21 mouse cellular contexts compared by ENCODE assay signal in genomic region chr5:117374372-117375049, GRCm38 (mm10). TPM values are rescaled to one million over a fixed set of nuclear protein-coding genes. Genes with fewer than 3 reads are reported as not detected.
DNase-seq lines count a peak whose midpoint lies in the region; ATAC-seq and TF ChIP-seq lines count a peak whose summit lies in the region.
"Had no signal": no experiment of that assay in that cellular context is flagged by ENCODE, and none has a peak within 500 bp of the region (broad histone marks: within the 10 kb centered on the region; RNA-seq: fewer than 3 reads in every experiment).

No protein-coding gene starts in this region.

- H3K4me3 ChIP-seq in liver, embryonic 16.5 days (ENCODE audit: low read depth, low read length) = no peak overlapping the region
- no peak overlapping the region for H3K4me3 ChIP-seq in liver, embryonic 11.5 days (ENCODE audit: low read depth, low read length)
- peak overlapping the region; percentile 28; the same call in 1 of the 2 replicates for H3K4me3 ChIP-seq in G1E (ENCODE audit: low read depth, low read length)
- H3K4me3 ChIP-seq: forebrain, embryonic 12.5 days; gastrocnemius, adult 2 months; heart, embryonic 13.5 days; hindbrain, embryonic 15.5 days; midbrain, embryonic 12.5 days; neural tube, embryonic 15.5 days had no signal

- H3K36me3 ChIP-seq in liver, embryonic 16.5 days (ENCODE audit: control insufficient read depth, insufficient read depth) = peaks cover 27% of the 10 kb centered on the region
- H3K36me3 ChIP-seq in liver, embryonic 11.5 days (ENCODE audit: control insufficient read depth, insufficient read depth, low read length) = peaks cover 28% of the 10 kb centered on the region
- peaks cover 93% of the 10 kb centered on the region for H3K36me3 ChIP-seq in G1E (replicated peaks)

- no peak for TF ChIP-seq CTCF in G1E (IDR thresholded peaks at IDR 0.05; ENCODE audit: low read depth, low read length)

- H3K9me3 ChIP-seq in liver, embryonic 16.5 days (replicated peaks; ENCODE audit: control insufficient read depth, low read length) = no peaks in the 10 kb centered on the region
- H3K9me3 ChIP-seq in liver, embryonic 11.5 days (ENCODE audit: control insufficient read depth, low read length) = no peaks in the 10 kb centered on the region
- H3K9me3 ChIP-seq in G1E (replicated peaks) = no peaks in the 10 kb centered on the region
- H3K9me3 ChIP-seq: forebrain, embryonic 12.5 days; heart, embryonic 13.5 days; hindbrain, embryonic 15.5 days; midbrain, embryonic 12.5 days; neural tube, embryonic 15.5 days had no signal

- WGBS in liver, embryonic 16.5 days (ENCODE audit: insufficient replicate concordance) = 72% methylated on average over 7 of the region's 7 CpGs
- WGBS in liver, embryonic 11.5 days = 84% methylated on average over 7 of the region's 7 CpGs

- DNase-seq in frontal cortex, adult 2 months (ENCODE audit: extremely low spot score in 1 of 2, low spot score in 1 of 2) = peak; percentile 37 to 66
- no peak for DNase-seq in frontal cortex, postnatal 10 days (ENCODE audit: low spot score in 2 of 2)
- DNase-seq in liver, embryonic 11.5 days (ENCODE audit: low spot score) = no peak
- no peak for DNase-seq in G1E (ENCODE audit: low spot score)
- no peak for DNase-seq in spleen, postnatal 4 days (ENCODE audit: low spot score in 2 of 2)
- DNase-seq in thymus, postnatal 25 days = no peak
- DNase-seq: adrenal gland, postnatal 14 days; cerebellum, adult 9-10 months; gastrocnemius, adult 2 months; heart, adult 11 months; heart, postnatal 36 days; thymus, postnatal 36 days had no signal

- no peaks in the 10 kb centered on the region for H3K27me3 ChIP-seq in liver, embryonic 16.5 days (ENCODE audit: control insufficient read depth, insufficient read depth, low read depth, low read length)
- no peaks in the 10 kb centered on the region for H3K27me3 ChIP-seq in liver, embryonic 11.5 days (replicated peaks; ENCODE audit: control insufficient read depth, insufficient read depth, low read length)
- no peaks in the 10 kb centered on the region for H3K27me3 ChIP-seq in G1E (ENCODE audit: insufficient read depth, low read length)
- H3K27me3 ChIP-seq: forebrain, embryonic 12.5 days; heart, embryonic 13.5 days; hindbrain, embryonic 15.5 days; midbrain, embryonic 12.5 days; neural tube, embryonic 15.5 days had no signal

- H3K4me2 ChIP-seq in liver, embryonic 16.5 days (ENCODE audit: low read depth, low read length) = no peak overlapping the region
- no peak overlapping the region for H3K4me2 ChIP-seq in liver, embryonic 11.5 days
- H3K4me2 ChIP-seq: forebrain, embryonic 12.5 days; heart, embryonic 13.5 days; hindbrain, embryonic 15.5 days; midbrain, embryonic 12.5 days; neural tube, embryonic 15.5 days had no signal

- no peak overlapping the region for H3K9ac ChIP-seq in liver, embryonic 16.5 days (ENCODE audit: low read depth, low read length)
- H3K9ac ChIP-seq in liver, embryonic 11.5 days (ENCODE audit: low read depth, low read length) = no peak overlapping the region
- H3K9ac ChIP-seq: forebrain, embryonic 12.5 days; heart, embryonic 13.5 days; hindbrain, embryonic 15.5 days; liver, embryonic 14.5 days; midbrain, embryonic 12.5 days; neural tube, embryonic 15.5 days had no signal

- peak overlapping the region; percentile 29 for H3K27ac ChIP-seq in liver, embryonic 16.5 days (ENCODE audit: low read length)
- H3K27ac ChIP-seq in liver, embryonic 11.5 days (ENCODE audit: low read depth, low read length) = no peak overlapping the region
- H3K27ac ChIP-seq: forebrain, embryonic 12.5 days; heart, embryonic 13.5 days; hindbrain, embryonic 15.5 days; liver, embryonic 14.5 days; midbrain, embryonic 12.5 days; neural tube, embryonic 15.5 days had no signal

- no peak; the same call in 1 of the 2 replicates for ATAC-seq in liver, embryonic 16.5 days (ENCODE audit: low read depth)
- ATAC-seq in liver, embryonic 11.5 days (replicated peaks; ENCODE audit: low FRiP score) = no peak
- ATAC-seq in G1E (ENCODE audit: extremely low read depth, insufficient number of reproducible peaks, low FRiP score, poor library complexity, severe bottlenecking) = no peak
- ATAC-seq in granulocyte monocyte progenitor cell, adult 5-6 weeks (replicated peaks; ENCODE audit: poor library complexity, severe bottlenecking) = peak; percentile 19
- ATAC-seq: intestine, embryonic 16.5 days had no signal

- no peaks in the 10 kb centered on the region; the same call in none of the 2 replicates for H3K4me1 ChIP-seq in liver, embryonic 16.5 days (ENCODE audit: control insufficient read depth, low read depth, low read length)
- no peaks in the 10 kb centered on the region for H3K4me1 ChIP-seq in liver, embryonic 11.5 days (replicated peaks; ENCODE audit: control insufficient read depth, insufficient read depth, low read length)
- H3K4me1 ChIP-seq in G1E (ENCODE audit: insufficient read depth, low read depth, low read length) = no peaks in the 10 kb centered on the region
- H3K4me1 ChIP-seq: forebrain, embryonic 12.5 days; hindbrain, embryonic 15.5 days; midbrain, embryonic 12.5 days; neural tube, embryonic 15.5 days had no signal

RNA-seq across cellular contexts. Expression of gene Rfc5, which starts 14.3 kb away (rescaled TPM):
- polyA plus RNA-seq in frontal cortex, adult 2 months (2012; rRNA removed) = 15.4 and 15.6 TPM in 2 replicates
- 44.3 and 46.6 TPM in 2 replicates for polyA plus RNA-seq in liver, embryonic 16.5 days (2015; fragmentation: Nextera tagmentation; extraction: Ambion mirVana)
- 121 and 131 TPM in 2 replicates for polyA plus RNA-seq in liver, embryonic 11.5 days (2014; fragmentation: Nextera tagmentation; extraction: Ambion mirVana)
- total RNA-seq in G1E (2014; fragmentation: Nextera tagmentation) (42.6 and 44.9 TPM in 2 replicates), G1E (2017) (68.1 and 71.8 TPM in 2 replicates)
- 145 and 167 TPM in 2 replicates for polyA plus RNA-seq in G1E (2012)
- total RNA-seq in granulocyte monocyte progenitor cell, adult 5-6 weeks (2014; fragmentation: Nextera tagmentation) = 56.5 and 65.6 TPM in 2 replicates
- total RNA-seq in granulocyte monocyte progenitor cell, adult 5-6 weeks (2017) = 57.2 and 65.2 TPM in 2 replicates

RNA-seq across cellular contexts. Expression of gene Wsb2, which starts 17.4 kb away (rescaled TPM):
- polyA plus RNA-seq in frontal cortex, adult 2 months (2012; rRNA removed) = 328 and 398 TPM in 2 replicates
- polyA plus RNA-seq in liver, embryonic 16.5 days (2015; fragmentation: Nextera tagmentation; extraction: Ambion mirVana) = 16.8 and 20.5 TPM in 2 replicates
- 36.3 and 45.8 TPM in 2 replicates for polyA plus RNA-seq in liver, embryonic 11.5 days (2014; fragmentation: Nextera tagmentation; extraction: Ambion mirVana)
- total RNA-seq in G1E (2014; fragmentation: Nextera tagmentation) (14.7 and 26.3 TPM in 2 replicates), G1E (2017) (61.5 and 69.3 TPM in 2 replicates)
- polyA plus RNA-seq in G1E (2012) = 29.8 and 34.5 TPM in 2 replicates
- total RNA-seq in granulocyte monocyte progenitor cell, adult 5-6 weeks (2014; fragmentation: Nextera tagmentation) = 12.4 and 13.1 TPM in 2 replicates
- 7.4 and 15.2 TPM in 2 replicates for total RNA-seq in granulocyte monocyte progenitor cell, adult 5-6 weeks (2017)

RNA-seq across cellular contexts. Expression of gene Ksr2, which starts 39.3 kb away (rescaled TPM):
- 9.1 and 9.4 TPM in 2 replicates for polyA plus RNA-seq in frontal cortex, adult 2 months (2012; rRNA removed)
- 0.05 and 0.06 TPM in 2 replicates for polyA plus RNA-seq in liver, embryonic 16.5 days (2015; fragmentation: Nextera tagmentation; extraction: Ambion mirVana)
- polyA plus RNA-seq in liver, embryonic 11.5 days (2014; fragmentation: Nextera tagmentation; extraction: Ambion mirVana) = 0.01 and 0.17 TPM in 2 replicates
- total RNA-seq in G1E (2014; fragmentation: Nextera tagmentation) (not detected in 2 replicates), G1E (2017) (under 0.01 and 0.05 TPM in 2 replicates)
- polyA plus RNA-seq in G1E (2012) = not detected in 2 replicates
- 0.49 and 2.0 TPM in 2 replicates for total RNA-seq in granulocyte monocyte progenitor cell, adult 5-6 weeks (2014; fragmentation: Nextera tagmentation)
- 0.09 and 0.21 TPM in 2 replicates for total RNA-seq in granulocyte monocyte progenitor cell, adult 5-6 weeks (2017)

RNA-seq across cellular contexts. Expression of gene Vsig10, which starts 55.6 kb away (rescaled TPM):
- polyA plus RNA-seq in frontal cortex, adult 2 months (2012; rRNA removed) = 1.6 and 2.4 TPM in 2 replicates
- 1.5 and 1.8 TPM in 2 replicates for polyA plus RNA-seq in liver, embryonic 16.5 days (2015; fragmentation: Nextera tagmentation; extraction: Ambion mirVana)
- polyA plus RNA-seq in liver, embryonic 11.5 days (2014; fragmentation: Nextera tagmentation; extraction: Ambion mirVana) = 1.4 and 2.2 TPM in 2 replicates
- total RNA-seq in G1E (2014; fragmentation: Nextera tagmentation) (not detected in 2 replicates), G1E (2017) (0.05 and 0.17 TPM in 2 replicates)
- polyA plus RNA-seq in G1E (2012) = 0.02 TPM in 1 of 2 replicates, not detected in the other
- 0.92 and 2.9 TPM in 2 replicates for total RNA-seq in granulocyte monocyte progenitor cell, adult 5-6 weeks (2014; fragmentation: Nextera tagmentation)
- 0.56 and 1.5 TPM in 2 replicates for total RNA-seq in granulocyte monocyte progenitor cell, adult 5-6 weeks (2017)

Comparison
In these comparisons a context has a peak if more than half of its experiments do, and no peak if none do; other contexts are left out.
1. DNase-seq: peak in frontal cortex, adult 2 months (2 of 2); none in frontal cortex, postnatal 10 days (0 of 2), liver, embryonic 11.5 days (single experiment), G1E (single experiment), spleen, postnatal 4 days (0 of 2) and thymus, postnatal 25 days (single experiment).